Mouse (Mus musculus): ENCODE measurements around the gene Ptpn18. TPM values are rescaled to one million over a fixed set of nuclear protein-coding genes. Genes with fewer than 3 reads are reported as not detected.
A peak's percentile ranks its signal among the peaks of the same experiment; 100 is the strongest.

Gene Ptpn18
- polyA plus RNA-seq (2012; ENCODE audit: insufficient read depth, insufficient read length, low replicate concordance, missing spikeins): not detected in 2 replicates

- no peak for TF ChIP-seq POLR2A (IDR thresholded peaks at IDR 0.05; ENCODE audit: insufficient read depth, low read depth, low read length)
- WGBS: under 1% methylated on average over 48 of the region's 48 CpGs
- Histone ChIP-seq H3K27ac (ENCODE audit: insufficient read depth, low read depth, low read length) (no peak within 1 kb of the TSS), H3K4me1 (ENCODE audit: control insufficient read depth, insufficient read depth, low read length) (peaks cover 4% of the 10 kb centered on the region), H3K4me3 (ENCODE audit: insufficient read depth, low read depth, low read length) (peak within 1 kb of the TSS; percentile 56)
Measured at GRCm38 (mm10) chr1:34459284-34460060, at the start of gene Ptpn18. Gene Ptpn18 (plus strand): TSS chr1:34459762.

GRCm38 (mm10) chr1:34428466-34428865 lies 31.1 kb upstream of the Ptpn18 start:
- Histone ChIP-seq H3K4me1 (ENCODE audit: control insufficient read depth, insufficient read depth, low read length) (peaks cover 5% of the 10 kb centered on the region), H3K4me3 (ENCODE audit: insufficient read depth, low read depth, low read length) (no peak overlapping the region), H3K27ac (ENCODE audit: insufficient read depth, low read depth, low read length) (no peak overlapping the region)
- no peak for TF ChIP-seq CTCF (IDR thresholded peaks at IDR 0.05; ENCODE audit: insufficient read depth, low read depth, low read length)
- no peak for TF ChIP-seq POLR2A (IDR thresholded peaks at IDR 0.05; ENCODE audit: insufficient read depth, low read depth, low read length)
- 95% methylated on average over 2 of the region's 2 CpGs for WGBS

GRCm38 (mm10) chr1:34429281-34429680 lies 30.3 kb upstream of the Ptpn18 start:
- H3K4me3 ChIP-seq (ENCODE audit: insufficient read depth, low read depth, low read length): no peak overlapping the region
- TF ChIP-seq CTCF (IDR thresholded peaks at IDR 0.05; ENCODE audit: insufficient read depth, low read depth, low read length) (no peak), POLR2A (IDR thresholded peaks at IDR 0.05; ENCODE audit: insufficient read depth, low read depth, low read length) (no peak)
- no peak overlapping the region for H3K27ac ChIP-seq (ENCODE audit: insufficient read depth, low read depth, low read length)
- peaks cover 8% of the 10 kb centered on the region for H3K4me1 ChIP-seq (ENCODE audit: control insufficient read depth, insufficient read depth, low read length)
- 88% methylated on average over 4 of the region's 4 CpGs for WGBS

- over 99% methylated on average over 3 of the region's 3 CpGs for WGBS
- TF ChIP-seq CTCF (IDR thresholded peaks at IDR 0.05; ENCODE audit: insufficient read depth, low read depth, low read length) (no peak), POLR2A (IDR thresholded peaks at IDR 0.05; ENCODE audit: insufficient read depth, low read depth, low read length) (no peak)
- H3K4me3 ChIP-seq (ENCODE audit: insufficient read depth, low read depth, low read length): no peak overlapping the region
- no peak overlapping the region for H3K27ac ChIP-seq (ENCODE audit: insufficient read depth, low read depth, low read length)
- peaks cover 8% of the 10 kb centered on the region for H3K4me1 ChIP-seq (ENCODE audit: control insufficient read depth, insufficient read depth, low read length)
Measured at GRCm38 (mm10) chr1:34430981-34431380, 28.6 kb upstream of the Ptpn18 start.

- no peak for TF ChIP-seq CTCF (IDR thresholded peaks at IDR 0.05; ENCODE audit: insufficient read depth, low read depth, low read length)
- TF ChIP-seq POLR2A (IDR thresholded peaks at IDR 0.05; ENCODE audit: insufficient read depth, low read depth, low read length): no peak
- H3K4me1 ChIP-seq (ENCODE audit: control insufficient read depth, insufficient read depth, low read length): peaks cover 8% of the 10 kb centered on the region
- H3K4me3 ChIP-seq (ENCODE audit: insufficient read depth, low read depth, low read length): no peak overlapping the region
- no peak overlapping the region for H3K27ac ChIP-seq (ENCODE audit: insufficient read depth, low read depth, low read length)
- WGBS: 99% methylated on average over 9 of the region's 9 CpGs
Measured at GRCm38 (mm10) chr1:34431431-34431830, 28.1 kb upstream of the Ptpn18 start.

- WGBS: 35% methylated on average over 13 of the region's 13 CpGs
- Histone ChIP-seq H3K4me1 (ENCODE audit: control insufficient read depth, insufficient read depth, low read length) (peaks cover 8% of the 10 kb centered on the region), H3K4me3 (ENCODE audit: insufficient read depth, low read depth, low read length) (peak overlapping the region; percentile 51; the same call in 1 of the 2 replicates), H3K27ac (ENCODE audit: insufficient read depth, low read depth, low read length) (no peak overlapping the region)
- TF ChIP-seq CTCF (IDR thresholded peaks at IDR 0.05; ENCODE audit: insufficient read depth, low read depth, low read length): no peak
- TF ChIP-seq POLR2A (IDR thresholded peaks at IDR 0.05; ENCODE audit: insufficient read depth, low read depth, low read length): no peak
Measured at GRCm38 (mm10) chr1:34432411-34432775, 27.2 kb upstream of the Ptpn18 start.

- Histone ChIP-seq H3K4me1 (ENCODE audit: control insufficient read depth, insufficient read depth, low read length) (peaks cover 8% of the 10 kb centered on the region), H3K27ac (ENCODE audit: insufficient read depth, low read depth, low read length) (no peak overlapping the region)
- 4% methylated on average over 35 of the region's 35 CpGs for WGBS
Measured at GRCm38 (mm10) chr1:34432776-34433481, 26.6 kb upstream of the Ptpn18 start.

GRCm38 (mm10) chr1:34433891-34434521 lies 25.6 kb upstream of the Ptpn18 start:
- no peak overlapping the region for H3K27ac ChIP-seq (ENCODE audit: insufficient read depth, low read depth, low read length)
- H3K4me3 ChIP-seq (ENCODE audit: insufficient read depth, low read depth, low read length): peak overlapping the region; percentile 43
- TF ChIP-seq POLR2A (IDR thresholded peaks at IDR 0.05; ENCODE audit: insufficient read depth, low read depth, low read length): no peak
- TF ChIP-seq CTCF (IDR thresholded peaks at IDR 0.05; ENCODE audit: insufficient read depth, low read depth, low read length): no peak
- WGBS: 7% methylated on average over 19 of the region's 19 CpGs
- peaks cover 8% of the 10 kb centered on the region for H3K4me1 ChIP-seq (ENCODE audit: control insufficient read depth, insufficient read depth, low read length)

More at GRCm38 (mm10) chr1:34432776-34433481, 26.6 kb upstream of the Ptpn18 start:
- TF ChIP-seq CTCF (IDR thresholded peaks at IDR 0.05; ENCODE audit: insufficient read depth, low read depth, low read length) (no peak), POLR2A (IDR thresholded peaks at IDR 0.05; ENCODE audit: insufficient read depth, low read depth, low read length) (peak; percentile 51; the same call in 1 of the 2 replicates)
- H3K4me3 ChIP-seq (ENCODE audit: insufficient read depth, low read depth, low read length): peak overlapping the region; percentile 51
